Mouse (Mus musculus): Measurements from ENCODE around the gene Pald1. TPM values are rescaled to one million over a fixed set of nuclear protein-coding genes. Genes with fewer than 3 reads are reported as not detected.
A peak's percentile ranks its signal among the peaks of the same experiment; 100 is the strongest.

Pald1 gene
- polyA plus RNA-seq, 1 experiment, result 5.3 TPM

GRCm38 (mm10) chr10:61389020-61389419, 5.7 kb upstream of the Pald1 start:
- H3K4me3 ChIP-seq (ENCODE audit: insufficient read depth, low read length), result no peak overlapping the region
- H3K4me1 ChIP-seq (ENCODE audit: control insufficient read depth, insufficient read depth, low read length), result no peaks in the 10 kb centered on the region
- no peak overlapping the region for H3K27ac ChIP-seq (ENCODE audit: insufficient read depth, low read length)
- TF ChIP-seq POLR2A (IDR thresholded peaks at IDR 0.05; ENCODE audit: low read depth, low read length), result no peak
- TF ChIP-seq CTCF (IDR thresholded peaks at IDR 0.05; ENCODE audit: borderline replicate concordance, insufficient read depth, low read length), result no peak

GRCm38 (mm10) chr10:61386284-61386683, 3.0 kb upstream of the Pald1 start:
- H3K27ac ChIP-seq (ENCODE audit: insufficient read depth, low read length), result no peak overlapping the region
- no peak for TF ChIP-seq CTCF (IDR thresholded peaks at IDR 0.05; ENCODE audit: borderline replicate concordance, insufficient read depth, low read length)
- TF ChIP-seq POLR2A (IDR thresholded peaks at IDR 0.05; ENCODE audit: low read depth, low read length), result no peak
- no peak overlapping the region for H3K4me3 ChIP-seq (ENCODE audit: insufficient read depth, low read length)
- no peaks in the 10 kb centered on the region for H3K4me1 ChIP-seq (ENCODE audit: control insufficient read depth, insufficient read depth, low read length)

- TF ChIP-seq POLR2A (IDR thresholded peaks at IDR 0.05; ENCODE audit: low read depth, low read length), result no peak
- TF ChIP-seq CTCF (IDR thresholded peaks at IDR 0.05; ENCODE audit: borderline replicate concordance, insufficient read depth, low read length), result no peak
Measured at GRCm38 (mm10) chr10:61385174-61385573, 1.8 kb upstream of the Pald1 start.

GRCm38 (mm10) chr10:61383715-61384047, 351 bp upstream of the Pald1 start:
- Histone ChIP-seq H3K4me3 (ENCODE audit: insufficient read depth, low read length) (peak overlapping the region; percentile 67), H3K27ac (ENCODE audit: insufficient read depth, low read length) (no peak overlapping the region), H3K4me1 (ENCODE audit: control insufficient read depth, insufficient read depth, low read length) (no peaks in the 10 kb centered on the region; the same call in 1 of the 2 replicates)
- TF ChIP-seq POLR2A (IDR thresholded peaks at IDR 0.05; ENCODE audit: low read depth, low read length) (no peak), CTCF (IDR thresholded peaks at IDR 0.05; ENCODE audit: borderline replicate concordance, insufficient read depth, low read length) (no peak)

More at GRCm38 (mm10) chr10:61385174-61385573, 1.8 kb upstream of the Pald1 start:
- Histone ChIP-seq H3K4me3 (ENCODE audit: insufficient read depth, low read length) (no peak overlapping the region), H3K4me1 (ENCODE audit: control insufficient read depth, insufficient read depth, low read length) (no peaks in the 10 kb centered on the region; the same call in 1 of the 2 replicates), H3K27ac (ENCODE audit: insufficient read depth, low read length) (no peak overlapping the region)

- TF ChIP-seq CTCF (IDR thresholded peaks at IDR 0.05; ENCODE audit: borderline replicate concordance, insufficient read depth, low read length) (no peak), POLR2A (IDR thresholded peaks at IDR 0.05; ENCODE audit: low read depth, low read length) (no peak)
- Histone ChIP-seq H3K4me3 (ENCODE audit: insufficient read depth, low read length) (peak overlapping the region; percentile 67), H3K4me1 (ENCODE audit: control insufficient read depth, insufficient read depth, low read length) (no peaks in the 10 kb centered on the region; the same call in 1 of the 2 replicates), H3K27ac (ENCODE audit: insufficient read depth, low read length) (no peak overlapping the region)
Measured at GRCm38 (mm10) chr10:61382281-61382731, 1.0 kb downstream of the Pald1 start.

- TF ChIP-seq POLR2A (IDR thresholded peaks at IDR 0.05; ENCODE audit: low read depth, low read length) (no peak), CTCF (IDR thresholded peaks at IDR 0.05; ENCODE audit: borderline replicate concordance, insufficient read depth, low read length) (no peak)
- no peaks in the 10 kb centered on the region; the same call in 1 of the 2 replicates for H3K4me1 ChIP-seq (ENCODE audit: control insufficient read depth, insufficient read depth, low read length)
- H3K4me3 ChIP-seq (ENCODE audit: insufficient read depth, low read length), result no peak overlapping the region
- no peak overlapping the region for H3K27ac ChIP-seq (ENCODE audit: insufficient read depth, low read length)
Measured at GRCm38 (mm10) chr10:61381823-61382222, 1.5 kb downstream of the Pald1 start.

GRCm38 (mm10) chr10:61380186-61380585, 3.1 kb downstream of the Pald1 start:
- H3K27ac ChIP-seq (ENCODE audit: insufficient read depth, low read length), result no peak overlapping the region
- no peak overlapping the region for H3K4me3 ChIP-seq (ENCODE audit: insufficient read depth, low read length)
- no peak for TF ChIP-seq CTCF (IDR thresholded peaks at IDR 0.05; ENCODE audit: borderline replicate concordance, insufficient read depth, low read length)
- no peak for TF ChIP-seq POLR2A (IDR thresholded peaks at IDR 0.05; ENCODE audit: low read depth, low read length)

GRCm38 (mm10) chr10:61379340-61380040, 3.8 kb downstream of the Pald1 start:
- Histone ChIP-seq H3K27ac (ENCODE audit: insufficient read depth, low read length) (no peak overlapping the region), H3K4me1 (ENCODE audit: control insufficient read depth, insufficient read depth, low read length) (no peaks in the 10 kb centered on the region; the same call in 1 of the 2 replicates), H3K4me3 (ENCODE audit: insufficient read depth, low read length) (no peak overlapping the region)
- no peak for TF ChIP-seq CTCF (IDR thresholded peaks at IDR 0.05; ENCODE audit: borderline replicate concordance, insufficient read depth, low read length)
- TF ChIP-seq POLR2A (IDR thresholded peaks at IDR 0.05; ENCODE audit: low read depth, low read length), result no peak

More at GRCm38 (mm10) chr10:61380186-61380585, 3.1 kb downstream of the Pald1 start:
- H3K4me1 ChIP-seq (ENCODE audit: control insufficient read depth, insufficient read depth, low read length), result no peaks in the 10 kb centered on the region; the same call in 1 of the 2 replicates

- H3K27ac ChIP-seq (ENCODE audit: insufficient read depth, low read length), result no peak overlapping the region
- TF ChIP-seq CTCF (IDR thresholded peaks at IDR 0.05; ENCODE audit: borderline replicate concordance, insufficient read depth, low read length) (no peak), POLR2A (IDR thresholded peaks at IDR 0.05; ENCODE audit: low read depth, low read length) (no peak)
- no peak overlapping the region for H3K4me3 ChIP-seq (ENCODE audit: insufficient read depth, low read length)
- H3K4me1 ChIP-seq (ENCODE audit: control insufficient read depth, insufficient read depth, low read length), result peaks cover 6% of the 10 kb centered on the region; the same call in 1 of the 2 replicates
Measured at GRCm38 (mm10) chr10:61378698-61379097, 4.6 kb downstream of the Pald1 start.

- H3K4me3 ChIP-seq (ENCODE audit: insufficient read depth, low read length), result no peak overlapping the region
- H3K4me1 ChIP-seq (ENCODE audit: control insufficient read depth, insufficient read depth, low read length), result peaks cover 6% of the 10 kb centered on the region; the same call in 1 of the 2 replicates
- TF ChIP-seq CTCF (IDR thresholded peaks at IDR 0.05; ENCODE audit: borderline replicate concordance, insufficient read depth, low read length) (no peak), POLR2A (IDR thresholded peaks at IDR 0.05; ENCODE audit: low read depth, low read length) (no peak)
- H3K27ac ChIP-seq (ENCODE audit: insufficient read depth, low read length), result no peak overlapping the region
Measured at GRCm38 (mm10) chr10:61378050-61378449, 5.3 kb downstream of the Pald1 start.
